Mouse (Mus musculus) layer of hippocampus, adult 2 months (tissue): ENCODE data around the gene Gm12169. TPM values are rescaled to one million over a fixed set of nuclear protein-coding genes. Genes with fewer than 3 reads are reported as not detected.

Source experiments
- DNase-seq, 2 experiments: peaks; one replicate each; pipeline ENCODE4 v3.0.0; 2022; ENCODE audit warnings: low spot score in 2 of 2
- H3K27ac ChIP-seq: fragments of 200-600 bp; 2 replicates; pipeline ENCODE4 v1.8.1; 2022
- H3K4me3 ChIP-seq: fragments of 200-600 bp; 2 replicates; pipeline ENCODE4 v1.8.1; 2022; ENCODE audit warnings: mild to moderate bottlenecking
- CTCF ChIP-seq: fragments of 200-600 bp; conservative IDR thresholded peaks from 2 replicates; pipeline ENCODE4 v1.8.1; 2022; ENCODE audit warnings: antibody characterized with exemption, mild to moderate bottlenecking, moderate library complexity
- total RNA-seq, 2 experiments: library from RNA; stranded (reverse); gene quantifications; 2 replicates each; pipeline ENCODE4 v1.2.3; 2021

Gene Gm12169
- total RNA-seq, 2 experiments from 2014 or later: not detected

DNA sequence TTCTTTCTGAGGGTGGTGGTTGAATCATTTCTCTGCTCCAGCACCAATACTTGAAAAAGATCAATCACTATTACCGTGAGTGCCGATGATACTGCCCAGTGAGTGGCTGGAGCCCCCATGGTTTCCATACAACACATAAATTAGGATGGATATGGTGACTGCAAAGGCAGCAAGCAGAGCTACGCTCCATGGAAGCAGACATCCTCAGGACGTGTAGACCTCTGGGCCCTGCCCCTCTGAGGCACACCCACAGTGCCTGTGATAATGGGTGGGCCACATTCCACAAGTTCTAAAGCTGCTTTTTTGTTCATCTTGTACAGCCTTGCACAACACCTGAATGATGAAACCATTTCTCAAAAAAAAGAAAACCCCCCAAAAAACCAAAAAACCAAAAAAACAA, 37.1 kb downstream of the Gm12169 start:
- H3K4me3 ChIP-seq: no peak overlapping the region
- no peak for TF ChIP-seq CTCF
- no peak for DNase-seq

DNA sequence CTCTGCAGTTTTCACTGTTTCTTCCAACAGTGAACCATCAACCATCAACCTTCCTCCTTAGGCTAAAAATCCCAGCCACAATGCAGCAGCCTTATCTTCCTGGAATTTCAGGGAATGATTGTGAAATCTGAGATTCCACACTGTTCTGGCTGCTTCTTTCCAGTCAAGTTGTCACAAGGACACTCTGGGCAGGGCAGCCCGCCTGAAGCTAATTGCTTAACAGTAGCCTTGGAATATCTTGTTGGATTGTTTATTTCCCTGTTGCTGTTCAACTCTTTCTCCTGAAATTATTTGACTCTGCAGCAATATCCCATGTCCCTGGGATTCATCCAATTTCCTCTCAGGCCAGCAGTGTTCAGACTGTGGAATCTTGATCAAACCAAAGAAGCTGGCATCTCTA, 40.7 kb downstream of the Gm12169 start:
- no peak for TF ChIP-seq CTCF
- no peak for DNase-seq
- H3K4me3 ChIP-seq: no peak overlapping the region
- H3K27ac ChIP-seq: no peak overlapping the region

More for the DNA sequence above, 37.1 kb downstream of the Gm12169 start:
- no peak overlapping the region for H3K27ac ChIP-seq

DNA sequence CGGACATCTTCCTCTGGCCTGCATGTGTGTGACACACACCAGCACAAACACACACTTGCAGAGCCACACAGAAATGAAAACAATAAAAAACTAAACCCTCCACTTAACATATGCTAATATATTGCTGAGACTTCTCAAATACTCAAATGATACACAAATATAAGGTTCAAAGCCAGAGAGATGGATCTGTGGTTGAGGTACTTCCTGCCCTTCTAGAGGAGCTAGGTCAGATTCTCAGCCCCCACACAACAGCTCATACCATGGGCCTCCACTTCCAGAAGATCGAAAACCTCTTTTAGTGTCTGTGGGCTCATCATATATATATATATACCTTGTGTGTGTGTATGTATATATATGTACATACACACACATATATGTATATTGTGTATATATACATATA, 42.0 kb downstream of the Gm12169 start:
- no peak overlapping the region for H3K27ac ChIP-seq
- no peak for DNase-seq
- no peak overlapping the region for H3K4me3 ChIP-seq
- no peak for TF ChIP-seq CTCF

DNA sequence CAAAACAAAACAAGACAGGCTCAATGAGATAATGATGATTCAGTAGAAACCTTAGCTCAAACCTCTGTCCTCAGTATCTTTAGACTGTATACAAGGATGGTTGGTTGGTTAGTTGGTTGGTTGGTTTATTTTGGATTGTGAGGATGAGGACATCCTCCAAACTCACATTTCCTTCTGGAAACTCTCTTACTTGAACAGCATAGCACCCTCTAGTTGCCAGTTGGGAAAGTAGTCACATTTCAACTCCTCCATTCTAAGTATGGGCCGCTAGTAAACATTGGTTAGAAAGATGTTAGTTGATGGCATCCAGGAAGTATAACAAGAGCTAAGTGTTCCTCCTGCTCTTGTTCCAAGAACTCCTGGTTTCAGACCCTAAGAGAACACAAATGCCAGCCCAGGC, 45.1 kb downstream of the Gm12169 start:
- DNase-seq: no peak
- Histone ChIP-seq H3K27ac (no peak overlapping the region), H3K4me3 (no peak overlapping the region)
- TF ChIP-seq CTCF: peak; percentile 50

DNA sequence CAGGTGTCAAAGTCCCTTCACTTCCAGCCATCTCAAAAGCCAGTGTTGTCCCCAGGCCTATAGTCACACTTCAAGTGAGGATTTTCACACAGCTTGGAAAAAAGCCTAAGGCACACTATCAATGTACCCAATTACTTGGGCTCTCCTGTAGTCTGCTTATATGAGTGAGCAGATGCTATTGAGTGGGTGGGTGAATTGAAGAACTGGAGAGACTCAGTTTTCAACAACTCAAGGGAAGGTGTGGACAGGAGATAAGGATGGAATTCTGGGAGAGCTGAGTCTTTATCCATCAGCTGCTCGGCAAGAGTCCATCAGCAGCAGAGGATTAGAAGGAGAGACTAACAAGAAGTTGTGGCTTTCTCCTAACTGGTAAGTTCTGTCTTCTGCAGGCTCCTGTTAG, 47.3 kb downstream of the Gm12169 start, which contains the start of gene BC053393:
Gene BC053393, plus strand, starts transcription at position 210 of the 400 bp plus-strand sequence.
- Histone ChIP-seq H3K27ac (no peak within 1 kb of the TSS), H3K4me3 (no peak within 1 kb of the TSS)
- peak in 1 of 2 experiments; percentile 2 for DNase-seq
- no peak for TF ChIP-seq CTCF

DNA sequence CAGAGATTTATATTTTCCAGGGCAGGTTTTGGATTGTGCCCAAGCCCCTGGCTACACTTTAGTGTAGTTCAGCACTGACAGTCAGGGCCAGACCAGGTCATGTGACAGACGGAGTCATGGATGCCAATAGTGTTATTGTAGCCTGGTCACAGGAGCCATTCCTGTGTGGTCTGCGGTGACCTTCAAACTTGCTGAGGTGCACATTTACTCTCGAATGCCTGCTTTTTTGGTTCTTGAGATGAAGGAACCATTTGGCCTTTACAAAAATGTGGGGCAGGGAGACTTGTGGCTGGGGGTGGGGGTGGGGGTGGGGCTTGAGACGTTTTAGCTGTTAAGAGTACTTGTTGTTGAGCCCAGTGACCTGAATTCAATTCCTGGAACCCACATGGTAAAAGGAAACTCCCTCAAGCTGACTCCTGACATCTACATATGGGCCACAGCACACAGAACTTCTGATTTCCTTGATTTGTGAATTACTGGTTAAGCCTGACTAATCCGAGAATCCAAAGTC, 54.8 kb downstream of the Gm12169 start:
- Histone ChIP-seq H3K4me3 (no peak overlapping the region), H3K27ac (no peak overlapping the region)
- no peak for TF ChIP-seq CTCF
- DNase-seq: no peak

DNA sequence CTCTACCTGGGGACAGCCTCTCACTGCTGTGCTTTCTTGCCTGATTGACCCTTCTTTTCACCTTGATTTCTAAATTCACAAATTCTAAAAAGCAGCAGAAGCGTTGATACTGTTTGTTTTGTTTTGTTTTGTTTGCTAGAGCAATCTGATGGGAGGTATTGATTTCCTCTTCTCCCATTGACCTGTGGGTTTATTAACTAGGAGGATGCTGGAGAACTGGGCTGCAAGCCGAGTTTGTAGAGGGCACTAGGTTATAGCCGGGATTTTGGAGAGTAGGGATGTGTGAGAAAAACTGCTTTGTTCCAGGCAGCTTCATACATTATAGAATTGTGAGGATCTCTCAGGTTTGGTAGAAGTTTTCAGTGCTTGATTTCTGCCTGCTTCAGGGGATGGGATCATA, 56.4 kb downstream of the Gm12169 start:
- DNase-seq: no peak
- no peak overlapping the region for H3K27ac ChIP-seq
- H3K4me3 ChIP-seq: no peak overlapping the region
- TF ChIP-seq CTCF: no peak

DNA sequence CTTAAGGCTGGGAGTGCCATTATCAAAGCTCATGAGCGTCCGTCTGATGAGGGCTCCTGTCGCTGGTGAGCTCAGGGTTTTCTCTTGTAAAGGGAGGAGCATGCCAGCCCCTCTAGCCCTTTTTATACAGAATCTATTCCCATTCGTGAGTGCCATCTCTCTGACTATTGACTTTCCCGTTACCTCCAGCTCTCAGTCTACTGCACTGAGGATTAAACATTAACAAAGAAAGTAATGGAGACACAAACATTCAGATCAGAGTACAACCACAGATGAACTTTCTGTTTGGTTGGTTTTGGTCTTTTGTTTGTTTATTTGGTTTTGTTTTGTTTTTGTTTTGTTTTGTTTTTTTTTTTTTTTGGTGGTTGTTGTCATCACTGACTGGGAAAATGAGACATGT, 58.7 kb downstream of the Gm12169 start:
- no peak overlapping the region for H3K4me3 ChIP-seq
- no peak for TF ChIP-seq CTCF
- no peak for DNase-seq
- no peak overlapping the region for H3K27ac ChIP-seq

Other genes with a start within 250 kb of the Gm12169 start
- 100 to 1,000 TPM; 530 to 540 TPM for gene Cyfip2, start 211.4 kb upstream of the Gm12169 start, total RNA-seq
- gene Itk, start 134.7 kb upstream of the Gm12169 start, total RNA-seq: under 1 TPM; 0.27 to 0.38 TPM
- gene Fam71b, start 127.7 kb upstream of the Gm12169 start, total RNA-seq: not detected
- gene Med7, start 87.3 kb upstream of the Gm12169 start, total RNA-seq: 10 to 100 TPM; 34.4 to 36.1 TPM
- 1 to 10 TPM; 2.2 to 2.8 TPM for gene Havcr2, start 69.3 kb upstream of the Gm12169 start, total RNA-seq
- not detected for gene BC053393, start 47.3 kb downstream of the Gm12169 start, total RNA-seq
- gene Dppa1, start 105.0 kb downstream of the Gm12169 start, total RNA-seq: not detected
- not detected for gene Timd2, start 182.8 kb downstream of the Gm12169 start, total RNA-seq
- gene Havcr1, start 210.9 kb downstream of the Gm12169 start, total RNA-seq: not detected